Mouse (Mus musculus): ENCODE measurements around the gene Tmem211.

Gene Tmem211

GRCm38 (mm10) chr5:113212156-113212835, 14.4 kb upstream of the Tmem211 start:
- DNase-seq (ENCODE audit: low spot score in 2 of 2), result no peak

DNA sequence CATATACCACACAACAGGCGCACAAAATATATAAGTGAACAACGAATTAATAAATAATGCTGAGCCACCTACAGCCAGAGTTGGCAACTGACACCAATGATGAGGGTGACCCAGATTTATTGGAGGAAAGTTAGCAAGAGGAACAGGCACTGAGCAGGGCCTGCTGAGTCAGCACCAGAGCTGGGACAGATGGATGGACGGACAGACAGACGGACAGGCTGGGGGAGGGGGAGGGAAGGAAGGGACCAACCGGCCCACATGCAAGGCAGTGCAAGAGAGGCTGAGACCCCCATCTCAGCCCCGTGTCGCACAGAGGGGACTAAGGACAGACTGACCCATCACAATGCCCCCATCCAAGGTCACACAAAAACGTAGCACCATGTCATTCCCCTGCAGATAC, 12.7 kb upstream of the Tmem211 start:
- DNase-seq (ENCODE audit: low spot score in 2 of 2), result no peak

GRCm38 (mm10) chr5:113214455-113214854, 12.3 kb upstream of the Tmem211 start:
- DNase-seq (ENCODE audit: low spot score in 2 of 2), result no peak

DNA sequence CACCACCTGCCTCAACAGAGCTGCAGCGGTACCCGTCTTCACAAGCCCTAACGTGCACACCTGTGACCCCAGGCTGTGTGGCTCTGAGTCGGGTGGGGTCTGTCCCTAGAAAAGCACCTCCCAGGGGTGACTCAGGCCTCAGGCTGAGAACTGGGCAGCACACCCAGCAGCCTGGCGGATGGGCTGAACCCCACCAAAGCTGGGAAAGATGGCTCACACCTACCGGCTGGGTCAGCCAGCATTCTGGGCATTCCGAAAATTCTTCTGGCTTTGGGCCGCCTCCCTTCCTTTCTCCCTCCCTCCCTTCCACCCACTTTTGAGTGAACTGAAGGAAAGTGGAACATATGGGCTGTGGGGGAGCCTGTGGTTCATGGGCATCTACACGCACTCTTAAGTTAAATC, 11.1 kb upstream of the Tmem211 start:
- peak; percentile 27 to 40 for DNase-seq (ENCODE audit: low spot score in 2 of 2)

DNA sequence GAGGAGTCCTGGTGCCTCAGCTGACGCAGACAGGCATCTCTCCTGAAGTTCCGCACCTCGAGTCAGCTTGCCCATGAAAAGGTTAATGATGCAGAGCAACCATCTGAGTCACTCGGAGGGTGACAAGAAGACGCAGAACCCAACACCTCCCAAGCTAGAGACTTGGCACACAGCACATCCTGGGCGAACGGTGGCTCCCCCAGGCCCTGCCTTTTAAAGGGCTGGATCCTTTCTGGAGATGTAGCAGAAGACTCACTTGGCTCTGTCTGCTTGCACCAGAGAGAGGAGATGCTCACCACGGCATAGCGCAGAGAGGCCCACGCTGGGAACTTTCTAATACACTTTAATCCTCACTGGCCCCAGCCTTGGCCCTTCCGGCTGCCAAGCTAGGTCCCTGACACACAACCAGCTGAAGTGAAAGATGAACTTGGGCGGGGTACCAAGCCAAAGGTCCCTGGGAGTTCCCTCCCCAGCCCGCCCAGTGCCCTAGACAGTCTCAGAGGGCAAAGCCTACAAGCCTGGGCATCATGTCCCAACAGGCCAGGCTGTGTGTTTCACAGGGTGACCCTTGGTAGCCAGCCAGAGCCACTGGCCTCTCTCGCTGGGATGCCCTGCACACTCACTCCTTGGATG, 10.3 kb upstream of the Tmem211 start:
- peak; percentile 41 to 50 for DNase-seq (ENCODE audit: low spot score in 2 of 2)

DNA sequence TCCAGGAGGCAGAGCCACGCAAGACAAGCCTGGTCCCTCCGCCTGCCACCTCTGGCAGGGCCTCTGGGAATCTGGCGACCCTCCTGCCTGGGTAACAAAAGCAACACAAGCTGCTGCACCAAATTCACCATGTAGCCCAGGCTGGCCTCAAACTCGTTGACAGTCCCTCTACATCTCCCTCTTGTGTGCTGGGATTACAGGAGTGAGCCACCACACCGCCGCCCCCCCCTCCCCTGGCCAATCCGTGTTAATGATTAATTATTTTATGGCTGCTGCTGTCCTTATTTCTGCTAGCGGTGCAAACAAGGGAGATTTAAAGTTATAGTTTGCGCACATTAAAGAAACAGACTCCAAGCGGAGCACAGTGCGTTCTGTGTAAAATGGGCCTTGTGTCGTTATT, 9.6 kb upstream of the Tmem211 start:
- DNase-seq (ENCODE audit: low spot score in 2 of 2), result no peak

GRCm38 (mm10) chr5:113218617-113219235, 8.0 kb upstream of the Tmem211 start:
- DNase-seq (ENCODE audit: low spot score in 2 of 2), result no peak

DNA sequence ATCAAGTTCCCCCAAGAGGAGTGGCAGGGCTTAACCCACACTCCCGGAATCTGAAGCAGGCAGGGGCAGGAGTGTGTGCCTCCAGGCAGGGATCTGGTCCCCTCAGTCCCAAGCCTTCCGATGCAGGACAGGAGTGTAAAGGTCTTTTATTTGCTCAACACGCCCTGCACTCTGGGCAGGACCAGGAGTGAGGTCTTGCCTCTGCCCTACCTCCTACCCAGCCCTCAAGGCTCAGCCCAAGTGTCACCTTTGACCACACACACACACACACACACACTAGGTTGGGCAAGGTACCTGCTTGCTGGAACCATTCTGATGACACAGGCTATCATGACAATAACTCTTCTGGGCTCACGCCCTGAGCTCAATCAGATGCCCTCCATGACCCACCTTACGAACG, 7.3 kb upstream of the Tmem211 start:
- no peak for DNase-seq (ENCODE audit: low spot score in 2 of 2)

GRCm38 (mm10) chr5:113219876-113220275, 6.8 kb upstream of the Tmem211 start:
- no peak for DNase-seq (ENCODE audit: low spot score in 2 of 2)

- DNase-seq (ENCODE audit: low spot score in 2 of 2), result no peak
These were observed 6.1 kb upstream of the Tmem211 start for GRCm38 (mm10) chr5:113220383-113221146.

DNA sequence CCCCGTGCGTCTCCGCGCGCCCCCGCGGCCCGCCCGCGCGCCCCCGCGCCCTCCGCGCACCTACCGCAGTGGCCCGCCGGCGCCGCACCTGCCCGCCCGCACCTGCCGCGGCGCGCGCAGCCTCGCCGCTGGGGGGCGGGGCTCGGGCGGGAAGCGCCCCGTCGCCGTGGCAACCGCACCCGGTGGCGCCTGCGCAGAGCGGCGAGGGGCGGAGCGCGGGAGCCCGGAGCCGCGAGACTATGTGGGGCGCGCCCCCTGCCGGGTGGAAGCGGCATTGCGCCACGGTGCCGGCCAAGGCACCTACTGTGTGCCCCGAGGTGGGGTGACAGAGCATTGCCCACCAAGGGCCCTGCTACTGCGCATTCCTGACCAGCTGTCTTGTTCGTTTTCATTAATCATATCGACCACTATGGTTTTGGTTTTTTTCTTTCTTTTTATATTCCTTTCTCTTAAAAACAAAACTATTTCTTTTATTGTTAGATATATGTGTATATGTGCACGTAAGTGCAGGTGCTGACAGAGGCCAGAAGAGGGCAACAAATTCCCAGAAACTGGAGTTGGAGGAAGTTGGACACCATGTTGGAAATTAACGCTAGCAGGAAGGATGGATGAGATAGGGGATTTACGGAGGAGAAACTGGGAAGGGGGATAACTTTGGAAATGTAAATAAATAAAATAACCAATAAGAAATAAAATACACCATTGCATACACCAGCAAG, 5.4 kb upstream of the Tmem211 start, which contains the start of gene 2900026A02Rik:
Gene 2900026A02Rik, minus strand, starts transcription at position 90 of the 719 bp plus-strand sequence.
- DNase-seq (ENCODE audit: low spot score in 2 of 2), result peak; percentile 64 to 68

DNA sequence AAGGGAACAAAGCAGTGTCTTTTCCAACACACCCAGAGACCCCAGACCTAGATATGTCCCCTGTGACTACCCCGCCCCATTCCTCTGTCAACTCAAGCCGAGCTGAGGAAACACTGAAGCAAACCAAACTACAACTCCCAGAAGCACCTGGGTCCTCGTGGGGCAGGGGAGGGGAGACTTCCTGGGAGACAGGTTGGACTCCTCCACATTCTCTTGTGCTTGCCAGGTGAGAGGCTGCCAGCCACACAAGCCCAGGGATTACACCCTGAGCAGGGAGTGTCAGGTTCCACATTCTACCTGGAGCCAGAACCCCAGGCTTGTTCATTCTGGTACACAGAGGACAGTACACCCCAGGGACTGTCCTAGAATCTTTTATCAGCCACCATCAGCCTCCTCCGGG, 2.8 kb upstream of the Tmem211 start:
- DNase-seq (ENCODE audit: low spot score in 2 of 2), result no peak

DNA sequence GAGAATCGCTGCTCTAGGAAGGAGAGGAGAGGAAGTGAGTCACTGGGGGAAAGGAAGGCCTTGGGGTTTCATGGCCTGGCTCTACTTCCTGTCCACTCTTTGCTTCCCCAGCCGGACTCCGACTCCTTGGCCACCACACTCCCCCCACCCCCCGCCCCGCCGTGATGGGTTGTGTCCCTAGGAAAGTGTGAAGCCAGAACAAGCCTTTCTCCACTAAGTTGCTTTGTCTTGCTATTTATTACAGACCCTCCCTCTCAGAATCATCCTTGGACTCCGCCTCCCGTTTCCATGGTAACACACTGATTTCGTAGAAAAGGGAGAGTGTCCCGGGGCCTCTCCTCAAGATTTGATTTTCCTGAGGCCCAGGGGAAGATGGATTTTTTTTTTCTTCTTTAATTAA, 1.4 kb upstream of the Tmem211 start:
- no peak for DNase-seq (ENCODE audit: low spot score in 2 of 2)

DNA sequence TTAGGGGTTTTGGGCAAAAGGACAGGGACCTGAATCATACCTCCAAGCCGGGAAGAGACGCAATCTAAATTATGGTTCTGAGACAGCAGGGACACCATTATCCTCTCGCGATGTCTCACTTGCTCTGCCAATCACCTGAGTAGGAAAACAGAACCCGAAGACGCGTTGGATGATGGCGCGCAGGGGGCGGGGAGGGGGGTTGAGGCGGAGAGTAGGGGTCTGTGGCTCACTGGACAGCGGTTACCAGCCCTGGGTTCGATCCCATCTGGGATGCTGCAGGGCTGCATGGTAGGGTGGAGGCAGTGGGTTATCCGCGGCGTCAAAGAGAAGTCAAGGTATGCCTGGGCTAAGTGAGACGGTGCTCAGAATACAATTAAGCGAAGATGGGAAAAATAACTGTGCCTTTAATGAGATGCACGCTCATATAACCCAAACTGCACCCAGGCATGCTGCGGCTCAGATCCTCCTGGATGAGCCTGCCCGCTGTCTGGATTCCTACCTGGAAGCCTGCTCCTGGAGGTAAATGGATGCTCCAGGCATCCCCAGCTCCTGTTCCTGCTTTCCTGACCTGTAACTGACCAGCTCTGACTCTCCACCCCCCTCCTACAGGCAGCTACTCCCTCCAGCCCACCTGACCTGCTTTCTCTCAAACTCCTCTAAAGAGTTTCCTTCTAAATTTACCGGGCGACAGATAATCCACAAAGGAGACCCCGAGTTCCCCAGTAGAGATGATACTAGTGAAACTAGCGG, 848 bp upstream of the Tmem211 start:
- DNase-seq (ENCODE audit: low spot score in 2 of 2), result no peak

GRCm38 (mm10) chr5:113230196-113230595, 3.5 kb downstream of the Tmem211 start:
- DNase-seq (ENCODE audit: low spot score in 2 of 2), result no peak

GRCm38 (mm10) chr5:113249263-113249930, 22.7 kb downstream of the Tmem211 start:
- no peak for DNase-seq (ENCODE audit: low spot score in 2 of 2)

- DNase-seq (ENCODE audit: low spot score in 2 of 2), result peak; percentile 37 to 43
These were observed 24.1 kb downstream of the Tmem211 start for GRCm38 (mm10) chr5:113250806-113251205.

- DNase-seq (ENCODE audit: low spot score in 2 of 2), result no peak
These were observed 38.9 kb downstream of the Tmem211 start for GRCm38 (mm10) chr5:113265637-113266036.

DNA sequence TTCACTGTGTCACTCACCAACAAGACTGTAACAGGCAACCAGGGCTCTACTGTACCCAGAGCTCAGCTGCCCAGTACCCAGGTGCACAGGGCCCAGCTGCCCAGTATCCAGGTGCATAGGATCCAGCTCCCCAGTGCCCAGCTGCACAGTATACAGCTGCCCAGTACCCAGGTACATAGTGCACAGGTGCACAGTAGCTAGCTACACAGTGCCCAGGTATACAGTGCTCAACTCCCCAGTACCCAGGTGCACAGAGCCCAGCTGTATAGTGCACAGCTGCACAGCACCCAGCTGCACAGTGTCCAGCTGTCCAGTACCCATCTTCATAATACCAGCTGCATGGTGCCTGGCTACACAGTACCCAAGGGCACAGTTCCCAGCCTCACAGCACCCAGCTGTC, 41.5 kb downstream of the Tmem211 start:
- DNase-seq (ENCODE audit: low spot score in 2 of 2), result no peak

GRCm38 (mm10) chr5:113270043-113270442, 43.3 kb downstream of the Tmem211 start:
- DNase-seq (ENCODE audit: low spot score in 2 of 2), result no peak

Measured in right cerebral cortex, adult 2 months (tissue).